Mouse (Mus musculus) bone marrow, adult 2 months (tissue): Measurements from ENCODE around the gene Krtcap2.

ENCODE experiments used
- CTCF ChIP-seq: fragments of 200-500 bp; IDR thresholded peaks from 2 replicates; pipeline ENCODE4 v1.5.1; 2011; ENCODE audit warnings: low read length, control low read depth; ENCODE audit not compliant: control insufficient read depth, insufficient read depth
- POLR2A ChIP-seq: fragments of 200-500 bp; IDR thresholded peaks from 2 replicates; pipeline ENCODE4 v1.6.1; 2011; ENCODE audit warnings: low read depth, mild to moderate bottlenecking, control low read depth, low read length, borderline replicate concordance; ENCODE audit not compliant: control insufficient read depth

DNA sequence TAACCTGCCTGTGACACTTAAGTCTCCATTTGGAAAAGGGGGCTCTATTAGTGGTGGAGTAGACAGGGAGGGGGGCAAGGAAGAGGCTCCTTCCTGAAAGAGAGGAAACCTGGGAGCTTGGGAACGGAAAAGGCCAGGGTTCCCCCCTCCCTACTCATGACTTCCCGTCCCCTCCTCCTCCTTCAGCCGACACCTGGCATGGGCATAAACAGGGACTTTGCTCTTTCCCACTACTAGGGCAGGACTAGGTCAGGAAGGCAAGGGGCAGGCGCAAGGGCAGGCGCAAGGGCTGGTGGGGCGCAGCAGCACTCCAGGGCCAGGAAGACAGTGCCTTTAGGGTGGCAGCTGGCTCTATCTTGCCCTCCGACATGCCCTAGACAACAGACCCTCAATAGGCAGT lies 32.3 kb downstream of the Krtcap2 start:
- TF ChIP-seq POLR2A (no peak), CTCF (no peak)
